Mouse (Mus musculus): Measurements from ENCODE around the gene Hist1h2aa.

DNA sequence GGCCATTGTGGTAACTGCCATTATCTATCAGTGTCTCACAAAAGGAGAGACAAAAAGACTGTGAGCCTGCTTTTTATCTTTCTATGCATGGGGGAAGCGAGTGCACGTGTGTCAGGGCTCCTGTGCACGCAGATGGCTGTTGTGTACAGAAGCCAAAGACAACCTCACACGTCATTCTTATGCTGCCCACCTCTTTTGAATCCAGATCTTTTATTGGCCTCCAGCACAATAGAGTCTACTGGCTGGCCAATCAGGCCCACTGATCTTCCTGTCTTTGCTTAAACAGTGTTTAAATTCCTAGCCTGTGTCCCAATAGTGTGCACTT is 41.0 kb upstream of the Hist1h2aa start:
- TF ChIP-seq CTCF (IDR thresholded peaks at IDR 0.05; ENCODE audit: borderline replicate concordance, insufficient read depth, low read length): no peak
- TF ChIP-seq POLR2A (IDR thresholded peaks at IDR 0.05; ENCODE audit: low read depth, low read length): no peak

Data from embryonic fibroblast, embryonic 13.5 days (primary cell).